Mouse (Mus musculus) MEL (cell line): ENCODE measurements at regions not wholly inside any gene's neighbourhood (a gene's known extent, or its start where the extent isn't known, plus 50 kb on each side); places are given as distances from the start of the nearest gene placed in this dataset.

Experiments
- CTCF ChIP-seq, 3 experiments: IDR thresholded peaks in 2 of 3; conservative IDR thresholded peaks in 1 of 3; 2 replicates each; pipeline ENCODE4 v1.5.1; 2011 to 2012; ENCODE audit warnings: low read length in 3 of 3, low read depth in 2 of 3, mild to moderate bottlenecking in 2 of 3, improper control_type of control experiment in 1 of 3, inconsistent platforms in 1 of 3, mixed read lengths in 1 of 3, moderate library complexity in 1 of 3; ENCODE audit not compliant: control insufficient read depth in 1 of 3, insufficient read depth in 1 of 3, poor library complexity in 1 of 3, severe bottlenecking in 1 of 3
- ETS1 ChIP-seq: IDR thresholded peaks from 2 replicates; pipeline ENCODE4 v1.6.1; 2012; ENCODE audit warnings: low read depth, mild to moderate bottlenecking, inconsistent platforms, low read length, improper control_type of control experiment, moderate library complexity
- GATA1 ChIP-seq: IDR thresholded peaks from 2 replicates; pipeline ENCODE4 v1.6.1; 2011; ENCODE audit warnings: low read depth, low read length, improper control_type of control experiment
- MEF2A ChIP-seq: IDR thresholded peaks from 2 replicates; pipeline ENCODE4 v1.6.1; 2014; ENCODE audit warnings: low read depth, mild to moderate bottlenecking, inconsistent platforms, low read length, improper control_type of control experiment; ENCODE audit not compliant: poor library complexity, insufficient replicate concordance, severe bottlenecking; ENCODE audit errors: extremely low read depth
- RAD21 ChIP-seq: IDR thresholded peaks from 2 replicates; pipeline ENCODE4 v1.6.1; 2011; ENCODE audit warnings: mild to moderate bottlenecking, low read depth, low read length, improper control_type of control experiment
- UBTF ChIP-seq: IDR thresholded peaks from 2 replicates; pipeline ENCODE4 v1.6.1; 2012; ENCODE audit warnings: low read depth, mild to moderate bottlenecking, inconsistent platforms, low read length, improper control_type of control experiment, moderate library complexity, borderline replicate concordance; ENCODE audit not compliant: insufficient read depth
- USF2 ChIP-seq, 2 experiments: IDR thresholded peaks; 2 replicates each; pipeline ENCODE4 v1.6.1; 2011 to 2012; ENCODE audit warnings: improper control_type of control experiment in 2 of 2, low read length in 2 of 2, borderline replicate concordance in 1 of 2, inconsistent platforms in 1 of 2, low read depth in 1 of 2, mild to moderate bottlenecking in 1 of 2; ENCODE audit not compliant: insufficient read depth in 1 of 2

DNA sequence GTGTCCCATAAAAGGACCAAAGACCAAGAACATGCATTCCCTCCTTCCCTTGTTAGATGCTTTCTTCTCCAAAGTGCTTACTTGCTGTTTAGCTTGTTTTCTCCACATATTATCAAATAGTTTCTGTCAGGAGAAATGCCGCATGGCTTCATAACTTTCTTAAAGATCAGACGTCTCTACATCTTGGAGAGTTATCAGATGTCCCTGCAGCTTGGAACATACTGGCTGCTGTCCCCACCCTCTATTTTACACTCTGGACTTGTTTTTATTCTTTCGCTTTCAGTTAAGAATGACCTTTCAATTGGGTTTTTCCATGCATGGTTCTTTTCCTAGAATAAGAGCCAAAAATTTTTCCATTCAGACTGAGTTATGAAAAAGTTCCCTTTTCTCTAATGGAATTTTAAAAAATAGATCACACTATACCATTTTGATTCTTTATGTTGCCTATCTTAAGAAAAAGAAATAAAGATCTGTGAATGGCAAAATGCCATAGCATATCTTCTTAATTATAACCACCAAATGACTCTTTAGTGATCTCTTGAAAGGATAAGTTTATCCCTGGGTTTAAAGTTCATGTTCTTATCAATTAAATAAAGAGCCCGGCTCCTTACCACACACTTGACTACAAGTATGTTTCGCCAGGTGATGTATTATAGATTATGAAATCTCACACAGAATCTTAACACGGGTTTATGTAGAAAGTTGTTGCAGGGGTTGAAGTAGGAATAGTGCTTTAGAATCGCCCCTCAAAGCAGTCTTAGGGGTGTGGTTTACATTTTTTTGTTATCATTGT is 232.1 kb downstream of the Nfkbiz start:
- TF ChIP-seq RAD21 (no peak), ETS1 (no peak), CTCF (IDR thresholded peaks at IDR 0.05 in 2 of 3, conservative IDR thresholded peaks at IDR 0.05 in 1 of 3; ENCODE audit: control insufficient read depth in 1 of 3, insufficient read depth in 1 of 3, low read depth in 2 of 3, low read length in 3 of 3, poor library complexity in 1 of 3, severe bottlenecking in 1 of 3) (no peak), UBTF (no peak), GATA1 (no peak), MEF2A (no peak), USF2 (IDR thresholded peaks at IDR 0.05; ENCODE audit: borderline replicate concordance in 1 of 2, insufficient read depth in 1 of 2, low read depth in 1 of 2, low read length in 2 of 2) (no peak)
